Mouse (Mus musculus): Measurements from ENCODE around the gene Hmgcs2. TPM values are rescaled to one million over a fixed set of nuclear protein-coding genes. Genes with fewer than 3 reads are reported as not detected.
A peak's percentile ranks its signal among the peaks of the same experiment; 100 is the strongest.

Hmgcs2 gene
- polyA plus RNA-seq, 1 experiment: 9.4 TPM

DNA sequence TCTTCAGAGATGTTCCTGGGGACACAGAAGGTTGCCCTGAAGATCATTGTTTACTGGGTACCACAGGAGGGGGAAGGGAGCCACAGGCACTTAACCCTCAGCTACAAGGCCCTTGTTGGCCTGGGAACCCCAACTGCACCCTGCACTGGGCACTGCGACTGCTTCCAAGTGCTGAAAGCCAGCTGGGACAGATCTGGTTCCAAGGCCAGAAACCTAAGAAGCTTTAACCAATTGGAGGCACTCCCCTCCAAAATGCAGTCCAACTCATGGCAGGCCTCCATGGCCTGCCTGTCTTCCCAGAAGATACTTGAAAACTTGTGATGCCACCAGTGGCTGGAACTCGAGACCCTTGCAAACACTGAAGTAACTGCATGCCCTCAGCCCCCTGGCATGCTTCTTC, 34.9 kb downstream of the Hmgcs2 start:
- no peak for DNase-seq (ENCODE audit: low read depth)
- TF ChIP-seq POLR2A (IDR thresholded peaks at IDR 0.05; ENCODE audit: borderline replicate concordance, extremely low read depth, insufficient read depth, insufficient read length, poor library complexity, severe bottlenecking) (no peak), CTCF (IDR thresholded peaks at IDR 0.05; ENCODE audit: borderline replicate concordance, extremely low read depth, insufficient read depth, insufficient read length) (no peak)

DNA sequence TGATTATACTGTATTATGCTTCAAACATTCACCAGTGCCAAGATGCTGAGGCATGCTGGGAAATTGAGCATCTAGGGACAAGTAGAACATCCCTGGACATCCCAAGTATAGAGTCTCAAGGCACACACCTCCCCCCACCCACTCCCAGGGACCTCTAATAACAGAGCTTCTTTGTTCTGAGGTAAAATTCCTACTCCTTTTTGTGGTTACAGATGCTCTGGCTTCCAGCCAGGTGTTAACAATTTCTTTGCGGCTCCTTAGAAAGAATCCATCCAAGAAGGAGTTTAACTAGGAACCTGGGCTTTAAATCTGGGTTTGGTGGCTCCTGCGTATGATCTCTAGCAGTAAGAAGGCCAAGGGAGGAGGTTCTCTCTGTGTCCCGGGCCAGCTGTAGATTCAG, 36.9 kb downstream of the Hmgcs2 start:
- TF ChIP-seq CTCF (IDR thresholded peaks at IDR 0.05; ENCODE audit: borderline replicate concordance, extremely low read depth, insufficient read depth, insufficient read length): no peak
- TF ChIP-seq POLR2A (IDR thresholded peaks at IDR 0.05; ENCODE audit: borderline replicate concordance, extremely low read depth, insufficient read depth, insufficient read length, poor library complexity, severe bottlenecking): no peak
- DNase-seq (ENCODE audit: low read depth): peak; percentile 73

DNA sequence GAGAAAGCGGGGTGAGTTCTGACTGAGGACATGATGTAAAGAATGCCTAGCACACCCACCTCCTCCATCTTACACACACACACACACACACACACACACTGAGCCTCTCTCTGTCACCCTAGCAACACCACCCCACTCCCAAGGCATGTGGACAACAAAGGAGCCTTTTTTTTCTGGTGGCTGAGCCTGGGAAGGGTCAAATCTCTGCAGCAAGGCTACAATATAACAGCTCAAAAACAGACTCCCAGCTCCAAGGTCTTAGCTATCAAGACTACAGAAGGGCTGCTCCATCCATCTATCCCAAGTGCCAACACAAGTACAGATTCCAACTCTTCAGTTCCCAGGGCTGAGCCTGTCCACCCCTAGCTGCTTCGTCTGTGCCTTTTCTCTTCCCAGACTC, 39.0 kb downstream of the Hmgcs2 start:
- no peak for TF ChIP-seq CTCF (IDR thresholded peaks at IDR 0.05; ENCODE audit: borderline replicate concordance, extremely low read depth, insufficient read depth, insufficient read length)
- TF ChIP-seq POLR2A (IDR thresholded peaks at IDR 0.05; ENCODE audit: borderline replicate concordance, extremely low read depth, insufficient read depth, insufficient read length, poor library complexity, severe bottlenecking): no peak
- peak; percentile 94 for DNase-seq (ENCODE audit: low read depth)

DNA sequence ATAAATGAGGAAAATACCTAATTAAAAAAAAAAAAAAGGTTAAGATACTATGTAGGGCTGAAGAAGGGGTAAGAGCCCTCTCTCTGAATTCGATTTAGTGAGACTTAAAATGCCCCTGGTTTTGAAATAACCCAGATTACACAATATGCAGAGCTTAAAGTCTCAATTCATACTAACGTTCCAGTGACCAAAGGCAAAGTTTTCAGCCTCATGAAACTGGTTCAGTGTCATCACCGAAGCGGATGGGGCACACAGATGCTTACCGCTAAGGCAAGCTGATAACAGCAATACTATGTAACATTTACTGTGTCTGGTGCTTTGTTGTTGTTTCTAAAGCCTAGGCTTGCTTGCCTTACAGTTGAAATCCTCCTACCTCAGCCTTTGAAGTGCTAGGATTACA, 42.0 kb downstream of the Hmgcs2 start:
- no peak for TF ChIP-seq CTCF (IDR thresholded peaks at IDR 0.05; ENCODE audit: borderline replicate concordance, extremely low read depth, insufficient read depth, insufficient read length)
- no peak for DNase-seq (ENCODE audit: low read depth)

DNA sequence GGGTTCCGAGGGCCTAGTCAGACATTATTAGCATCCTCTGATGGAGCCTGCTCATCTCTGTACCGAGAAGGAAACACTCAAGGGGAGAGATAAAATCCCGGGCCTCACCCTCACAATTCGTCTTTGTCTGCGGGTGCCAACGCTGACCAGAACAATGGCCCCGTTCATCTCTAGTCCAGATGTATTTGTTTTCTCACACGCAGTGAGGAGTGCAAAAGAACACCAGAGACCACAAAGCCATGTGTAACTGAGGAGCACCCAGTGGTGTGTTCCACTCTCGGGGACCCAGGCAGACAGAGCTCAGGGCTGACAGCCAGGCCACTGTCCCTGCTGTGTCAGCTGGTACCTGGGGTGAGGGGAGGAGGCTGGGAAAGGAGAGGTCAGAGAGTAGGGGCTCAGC, 44.0 kb downstream of the Hmgcs2 start:
- DNase-seq (ENCODE audit: low read depth): no peak
- TF ChIP-seq POLR2A (IDR thresholded peaks at IDR 0.05; ENCODE audit: borderline replicate concordance, extremely low read depth, insufficient read depth, insufficient read length, poor library complexity, severe bottlenecking): no peak

DNA sequence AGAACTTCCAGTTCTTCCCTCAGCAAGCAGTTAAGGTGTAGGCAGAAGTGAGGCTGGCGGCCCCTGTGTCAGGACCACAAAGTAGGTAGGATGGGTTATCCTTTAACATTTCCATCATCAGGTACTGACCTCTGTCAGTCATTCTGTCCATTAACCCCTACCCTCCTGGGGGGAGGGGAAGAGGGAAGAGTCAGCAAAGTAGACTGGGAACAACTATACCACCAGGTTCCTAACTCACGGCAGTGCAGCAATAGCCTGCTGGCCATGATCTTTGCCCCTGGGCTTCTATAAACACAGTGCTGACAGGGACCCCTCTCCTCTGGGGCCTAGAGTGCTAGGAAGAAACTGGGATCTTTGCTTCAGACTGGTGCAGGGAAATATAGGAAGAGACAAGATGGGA, 53.8 kb downstream of the Hmgcs2 start:
- TF ChIP-seq POLR2A (IDR thresholded peaks at IDR 0.05; ENCODE audit: borderline replicate concordance, extremely low read depth, insufficient read depth, insufficient read length, poor library complexity, severe bottlenecking): no peak
- no peak for TF ChIP-seq CTCF (IDR thresholded peaks at IDR 0.05; ENCODE audit: borderline replicate concordance, extremely low read depth, insufficient read depth, insufficient read length)
- no peak for DNase-seq (ENCODE audit: low read depth)

DNA sequence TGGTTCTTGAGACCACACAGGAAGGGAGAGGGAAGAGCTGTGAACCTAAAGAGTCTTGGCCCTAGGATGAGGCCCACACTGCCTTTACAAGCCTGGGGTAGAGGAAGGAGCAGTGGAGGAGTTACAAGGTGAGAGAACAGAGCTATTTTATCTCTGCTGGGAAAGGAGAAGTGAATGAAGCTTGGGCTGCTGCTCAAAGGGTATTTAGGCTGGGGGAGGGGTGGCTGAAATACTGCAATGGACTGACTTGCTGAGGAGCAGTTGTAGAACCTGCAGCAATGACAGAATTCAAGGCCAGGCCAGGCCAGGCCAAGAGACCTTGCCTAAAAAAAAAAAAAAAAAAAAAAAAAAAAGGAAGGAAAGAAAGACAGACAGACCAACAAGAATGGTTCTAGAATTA, 55.1 kb downstream of the Hmgcs2 start:
- TF ChIP-seq CTCF (IDR thresholded peaks at IDR 0.05; ENCODE audit: borderline replicate concordance, extremely low read depth, insufficient read depth, insufficient read length): no peak
- no peak for TF ChIP-seq POLR2A (IDR thresholded peaks at IDR 0.05; ENCODE audit: borderline replicate concordance, extremely low read depth, insufficient read depth, insufficient read length, poor library complexity, severe bottlenecking)
- DNase-seq (ENCODE audit: low read depth): no peak

DNA sequence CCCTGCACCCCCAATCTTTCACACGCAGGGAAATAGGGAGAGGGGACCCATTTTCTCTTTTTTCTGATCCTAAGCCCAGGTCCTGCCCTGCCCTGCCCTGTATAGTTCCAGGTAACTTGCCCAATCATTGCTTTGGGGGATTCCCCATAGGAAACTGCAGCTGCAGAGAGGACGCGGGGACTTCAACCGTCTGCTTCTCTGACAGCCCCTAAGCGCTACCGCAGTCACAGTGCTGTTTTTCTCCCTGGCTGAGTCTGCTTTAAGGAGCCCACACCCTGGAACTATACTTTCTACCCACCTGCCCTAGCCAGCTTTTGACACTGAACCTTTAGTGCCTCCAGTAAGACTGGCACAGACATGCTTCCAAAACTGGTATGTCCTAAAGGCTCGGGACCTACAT, 55.7 kb downstream of the Hmgcs2 start:
- TF ChIP-seq CTCF (IDR thresholded peaks at IDR 0.05; ENCODE audit: borderline replicate concordance, extremely low read depth, insufficient read depth, insufficient read length): no peak
- TF ChIP-seq POLR2A (IDR thresholded peaks at IDR 0.05; ENCODE audit: borderline replicate concordance, extremely low read depth, insufficient read depth, insufficient read length, poor library complexity, severe bottlenecking): no peak
- DNase-seq (ENCODE audit: low read depth): no peak

DNA sequence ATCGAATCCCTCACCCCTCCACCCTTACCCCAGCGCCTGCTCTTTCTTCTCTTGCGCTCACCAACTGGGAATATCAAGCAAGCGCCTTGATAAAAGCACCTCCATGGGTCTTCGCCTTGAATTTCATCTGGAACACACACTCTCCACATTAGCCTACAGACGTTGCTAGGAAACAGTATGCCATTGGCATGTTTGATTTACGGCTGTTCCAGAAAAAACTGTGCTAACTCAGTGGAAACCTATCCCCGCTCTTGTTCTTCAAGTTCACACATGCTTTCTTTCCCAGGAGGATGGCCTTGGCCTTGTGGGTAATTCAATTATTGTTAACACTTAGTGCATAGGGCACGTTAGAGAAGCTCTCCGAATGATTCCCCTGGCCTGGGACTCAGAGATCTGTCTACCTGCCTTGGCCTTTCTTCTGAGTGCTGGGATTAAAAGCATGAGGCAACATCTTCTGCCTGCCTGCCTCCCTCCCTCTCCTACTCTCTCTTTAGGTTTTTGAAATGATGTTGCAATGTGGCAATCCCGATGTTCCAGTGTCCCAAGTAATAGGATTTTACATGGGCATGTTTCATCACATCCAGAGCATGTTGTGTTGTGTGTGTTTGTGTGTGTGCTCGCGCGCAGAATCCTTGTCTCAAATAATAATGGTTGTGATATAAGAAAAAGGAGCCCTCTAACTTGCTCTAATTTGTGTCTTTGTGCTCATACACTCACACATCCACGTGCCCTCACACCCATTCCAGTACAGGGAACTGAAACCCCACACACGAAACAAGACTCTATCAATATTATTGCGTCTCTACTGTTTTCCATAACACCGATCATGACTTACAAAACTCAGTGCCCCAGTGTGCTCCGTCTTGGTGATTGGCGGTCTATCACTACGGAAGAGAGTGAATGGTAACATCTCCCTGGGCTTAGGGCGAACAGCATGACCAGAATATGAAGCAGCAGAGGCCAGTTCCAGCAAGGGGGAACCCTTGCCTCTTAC, 56.7 kb downstream of the Hmgcs2 start:
- TF ChIP-seq POLR2A (IDR thresholded peaks at IDR 0.05; ENCODE audit: borderline replicate concordance, extremely low read depth, insufficient read depth, insufficient read length, poor library complexity, severe bottlenecking) (no peak), CTCF (IDR thresholded peaks at IDR 0.05; ENCODE audit: borderline replicate concordance, extremely low read depth, insufficient read depth, insufficient read length) (no peak)
- DNase-seq (ENCODE audit: low read depth): peak; percentile 78

DNA sequence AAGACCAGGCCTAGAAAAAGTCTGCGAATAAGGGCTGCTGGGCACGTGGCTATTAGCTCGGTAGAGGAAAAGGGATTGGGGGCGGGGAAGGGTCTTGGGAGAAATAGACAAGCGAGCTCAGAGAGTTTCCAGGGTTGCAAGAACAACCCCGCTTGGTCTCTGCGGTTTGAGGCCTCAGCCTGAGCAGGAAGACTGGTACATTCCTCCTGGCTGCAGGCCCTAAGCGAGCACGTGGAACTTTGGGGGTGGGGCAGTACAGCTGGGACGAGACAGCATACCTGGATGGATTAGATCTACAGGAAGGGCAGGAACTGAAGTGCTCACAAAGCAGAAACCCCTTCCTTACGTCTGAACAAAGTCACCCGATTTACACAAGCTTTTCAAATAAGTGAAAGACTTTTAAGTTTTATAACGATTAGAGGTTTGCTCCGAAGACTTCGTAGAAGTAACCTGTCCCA, 58.4 kb downstream of the Hmgcs2 start:
- TF ChIP-seq CTCF (IDR thresholded peaks at IDR 0.05; ENCODE audit: borderline replicate concordance, extremely low read depth, insufficient read depth, insufficient read length) (no peak), POLR2A (IDR thresholded peaks at IDR 0.05; ENCODE audit: borderline replicate concordance, extremely low read depth, insufficient read depth, insufficient read length, poor library complexity, severe bottlenecking) (no peak)
- DNase-seq (ENCODE audit: low read depth): peak; percentile 75

DNA sequence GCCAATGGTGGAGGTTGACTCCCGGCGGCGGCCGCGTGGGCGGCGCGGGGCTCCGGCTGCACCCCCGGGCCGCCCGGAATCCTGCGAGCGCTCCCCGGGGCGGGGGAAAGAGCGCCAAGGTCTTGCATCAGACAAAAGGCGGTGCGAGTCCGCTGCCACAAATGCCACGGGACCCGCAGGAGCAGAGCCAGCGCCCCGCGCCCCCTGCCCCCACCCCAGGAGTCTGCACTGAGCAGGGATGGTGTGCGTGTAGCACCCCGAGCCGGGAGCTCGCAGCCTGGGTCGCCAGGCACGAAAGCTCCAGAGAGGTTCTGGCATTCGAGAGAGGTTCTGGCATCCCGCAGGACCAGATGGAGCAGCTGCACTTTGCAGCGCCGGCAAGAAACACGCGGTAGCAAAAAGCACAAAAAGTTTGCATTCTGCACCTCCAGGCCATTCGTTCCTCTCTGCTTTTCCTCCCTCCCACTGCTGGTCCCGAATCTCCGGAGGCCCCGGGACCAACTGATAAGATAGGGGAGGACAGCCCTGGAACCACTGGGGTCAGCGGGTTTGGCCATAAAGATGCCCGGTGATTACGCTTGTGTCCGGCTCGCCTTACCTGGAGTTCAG, 59.0 kb downstream of the Hmgcs2 start:
- peak; percentile 62 for DNase-seq (ENCODE audit: low read depth)
- TF ChIP-seq CTCF (IDR thresholded peaks at IDR 0.05; ENCODE audit: borderline replicate concordance, extremely low read depth, insufficient read depth, insufficient read length): no peak
- TF ChIP-seq POLR2A (IDR thresholded peaks at IDR 0.05; ENCODE audit: borderline replicate concordance, extremely low read depth, insufficient read depth, insufficient read length, poor library complexity, severe bottlenecking): 0 out of 2 replicates have a peak, but pooled peaks have one; percentile 2

DNA sequence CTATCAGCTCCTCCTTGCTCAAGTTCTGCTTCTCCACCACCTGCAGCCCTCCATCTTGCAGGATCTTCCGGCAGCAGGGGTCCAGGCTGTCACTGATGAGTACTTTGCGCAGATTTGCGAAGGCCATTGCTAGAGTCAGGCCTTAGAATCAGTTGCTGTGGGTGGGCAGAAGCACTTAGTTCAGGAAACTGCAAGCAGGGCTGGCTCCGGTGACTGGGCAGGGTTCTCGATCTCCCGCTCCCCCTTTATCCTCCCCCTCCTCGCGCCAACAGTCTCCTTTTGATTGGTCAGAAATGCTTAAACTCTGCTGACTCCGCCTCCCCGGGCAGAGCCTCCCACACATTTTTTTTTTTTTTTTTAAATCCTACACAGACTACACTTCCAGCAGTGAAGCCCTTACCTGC, 59.5 kb downstream of the Hmgcs2 start, which contains the start of gene Phgdh:
Gene Phgdh, minus strand, starts transcription at position 285 of the 404 bp plus-strand sequence.
- DNase-seq (ENCODE audit: low read depth): peak; percentile 94
- TF ChIP-seq POLR2A (IDR thresholded peaks at IDR 0.05; ENCODE audit: borderline replicate concordance, extremely low read depth, insufficient read depth, insufficient read length, poor library complexity, severe bottlenecking): 0 out of 2 replicates have a peak, but pooled peaks have one; percentile 11

All from brain, embryonic 14.5 days (tissue).